Mouse (Mus musculus) heart, postnatal 0 days (tissue): ENCODE measurements at regions not wholly inside any gene's neighbourhood (a gene's known extent, or its start where the extent isn't known, plus 50 kb on each side); places are given as distances from the start of the nearest gene placed in this dataset.

Experiments used
- CTCF ChIP-seq: IDR thresholded peaks from 2 replicates; pipeline ENCODE4 v1.5.1; 2016; ENCODE audit warnings: antibody characterized with exemption, control low read depth, low read depth
- EP300 ChIP-seq: IDR thresholded peaks from 2 replicates; pipeline ENCODE4 v1.6.1; 2016; ENCODE audit warnings: antibody characterized with exemption, low read depth

DNA sequence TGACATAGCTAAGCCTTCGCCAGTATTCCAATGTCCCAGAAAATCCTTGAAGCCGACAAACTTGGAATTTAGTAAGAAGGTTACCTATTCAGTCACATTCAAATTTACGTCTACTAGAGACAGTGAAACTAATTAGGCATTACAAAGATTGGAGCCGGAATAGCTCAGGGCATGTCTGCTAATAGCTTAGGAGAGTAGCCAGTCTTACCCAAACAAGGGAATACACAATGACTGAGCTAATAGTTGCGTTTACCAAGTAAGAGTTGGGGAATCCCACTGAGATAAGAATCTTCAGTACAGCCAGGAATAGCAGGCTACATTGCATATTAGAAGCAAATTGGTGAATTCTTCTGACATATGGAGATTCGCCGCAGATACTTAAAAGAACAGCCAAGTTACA is 121.2 kb downstream of the Zfp945 start:
- TF ChIP-seq CTCF = no peak
- TF ChIP-seq EP300 = no peak
